16 mouse cellular contexts compared by ENCODE assay signal in genomic region chr1:89086575-89087153, GRCm38 (mm10). TPM values are rescaled to one million over a fixed set of nuclear protein-coding genes. Genes with fewer than 3 reads are reported as not detected.
A peak's percentile ranks its signal among the peaks of the same experiment; 100 is the strongest.
DNase-seq lines count a peak whose midpoint lies in the region; ATAC-seq and TF ChIP-seq lines count a peak whose summit lies in the region.
"Had no signal": no experiment of that assay in that cellular context is flagged by ENCODE, and none has a peak within 500 bp of the region (broad histone marks: within the 10 kb centered on the region; RNA-seq: fewer than 3 reads in every experiment).

No protein-coding gene starts in this region.

- DNase-seq in gastrocnemius, postnatal 14 days: peak; percentile 34
- no peak for DNase-seq in gastrocnemius, postnatal 10 days
- no peak for DNase-seq in midbrain, embryonic 10.5 days (ENCODE audit: low spot score)
- no peak for DNase-seq in midbrain, embryonic 14.5 days
- DNase-seq in hindbrain, postnatal 0 days (ENCODE audit: low spot score): no peak
- DNase-seq in layer of hippocampus, adult 2 months (ENCODE audit: low spot score in 2 of 2): no peak
- no peak for DNase-seq in left cerebral cortex, postnatal 4 days
- DNase-seq: cerebellum, postnatal 10 days; kidney, postnatal 14 days; layer of hippocampus, adult 9-11 months; thymus, adult 18-20 months had no signal

- no peaks in the 10 kb centered on the region for H3K9me3 ChIP-seq in midbrain, embryonic 10.5 days (replicated peaks)
- no peaks in the 10 kb centered on the region for H3K9me3 ChIP-seq in midbrain, embryonic 14.5 days (ENCODE audit: control insufficient read depth, low read length)
- no peaks in the 10 kb centered on the region for H3K9me3 ChIP-seq in embryonic facial prominence, embryonic 13.5 days
- no peaks in the 10 kb centered on the region for H3K9me3 ChIP-seq in hindbrain, postnatal 0 days (ENCODE audit: low read length)
- H3K9me3 ChIP-seq: forebrain, embryonic 10.5 days; midbrain, embryonic 12.5 days had no signal

- intact Hi-C loops in gastrocnemius, postnatal 14 days (cut with DNase I; ENCODE audit: low total_unique reads): loop anchor here (10.0 kb wide), 1 partner anchor 48 kb away; no protein-coding TSS in a partner anchor
- intact Hi-C loops in left cerebral cortex, postnatal 4 days (cut with DNase I): no loop called here

- peaks cover 80% of the 10 kb centered on the region for H3K4me1 ChIP-seq in midbrain, embryonic 10.5 days
- H3K4me1 ChIP-seq in midbrain, embryonic 14.5 days (ENCODE audit: control insufficient read depth, insufficient read depth, low read length): peaks cover 14% of the 10 kb centered on the region
- peaks cover 71% of the 10 kb centered on the region for H3K4me1 ChIP-seq in embryonic facial prominence, embryonic 13.5 days
- 0 out of 2 replicates have a peak, but pooled peaks cover 8% of the 10 kb centered on the region for H3K4me1 ChIP-seq in hindbrain, postnatal 0 days (ENCODE audit: insufficient read depth, low read length)

- no peak overlapping the region for H3K9ac ChIP-seq in midbrain, embryonic 14.5 days (replicated peaks; ENCODE audit: low read length)
- H3K9ac ChIP-seq in embryonic facial prominence, embryonic 13.5 days: peak overlapping the region; percentile 36; the same call in 1 of the 2 replicates
- H3K9ac ChIP-seq in hindbrain, postnatal 0 days (replicated peaks; ENCODE audit: low read length): no peak overlapping the region
- H3K9ac ChIP-seq: liver, embryonic 14.5 days; midbrain, embryonic 12.5 days had no signal

- peaks cover 13% of the 10 kb centered on the region for H3K36me3 ChIP-seq in midbrain, embryonic 10.5 days
- H3K36me3 ChIP-seq in midbrain, embryonic 14.5 days (ENCODE audit: control insufficient read depth, insufficient read depth, low read length): no peaks in the 10 kb centered on the region
- no peaks in the 10 kb centered on the region for H3K36me3 ChIP-seq in embryonic facial prominence, embryonic 13.5 days
- H3K36me3 ChIP-seq in hindbrain, postnatal 0 days (ENCODE audit: insufficient read depth, low read length): no peaks in the 10 kb centered on the region
- H3K36me3 ChIP-seq: midbrain, embryonic 12.5 days had no signal

- no peaks in the 10 kb centered on the region for H3K27me3 ChIP-seq in midbrain, embryonic 10.5 days (ENCODE audit: low read depth, poor library complexity, severe bottlenecking)
- H3K27me3 ChIP-seq in midbrain, embryonic 14.5 days (ENCODE audit: control insufficient read depth, insufficient read depth, low read length): no peaks in the 10 kb centered on the region
- H3K27me3 ChIP-seq in embryonic facial prominence, embryonic 13.5 days: no peaks in the 10 kb centered on the region
- H3K27me3 ChIP-seq in hindbrain, postnatal 0 days (ENCODE audit: insufficient read depth, low read length): no peaks in the 10 kb centered on the region
- H3K27me3 ChIP-seq: midbrain, embryonic 12.5 days had no signal

- ATAC-seq in midbrain, embryonic 14.5 days (ENCODE audit: low FRiP score, low TSS enrichment): no peak
- peak; percentile 39 for ATAC-seq in embryonic facial prominence, embryonic 13.5 days (ENCODE audit: insufficient number of reproducible peaks, insufficient read depth, low FRiP score, low TSS enrichment, low read depth)
- ATAC-seq in hindbrain, postnatal 0 days: 0 out of 2 replicates have a peak, but pooled peaks have one; percentile 25
- ATAC-seq: intestine, postnatal 0 days had no signal

- no peak overlapping the region for H3K4me2 ChIP-seq in midbrain, embryonic 14.5 days (ENCODE audit: low read length)
- H3K4me2 ChIP-seq in embryonic facial prominence, embryonic 13.5 days: no peak overlapping the region
- H3K4me2 ChIP-seq in hindbrain, postnatal 0 days (ENCODE audit: low read depth, low read length): no peak overlapping the region
- H3K4me2 ChIP-seq: midbrain, embryonic 12.5 days had no signal

- 89% methylated on average over 9 of the region's 9 CpGs for WGBS in midbrain, embryonic 10.5 days
- 64% methylated on average over 9 of the region's 9 CpGs for WGBS in midbrain, embryonic 14.5 days
- WGBS in embryonic facial prominence, embryonic 13.5 days: 50% methylated on average over 9 of the region's 9 CpGs
- 44% methylated on average over 9 of the region's 9 CpGs for WGBS in hindbrain, postnatal 0 days

- TF ChIP-seq CTCF in hindbrain, postnatal 0 days (IDR thresholded peaks at IDR 0.05; ENCODE audit: low read depth): no peak
- no peak for TF ChIP-seq CTCF in layer of hippocampus, adult 2 months (conservative IDR thresholded peaks at IDR 0.05)

- no peak overlapping the region for H3K4me3 ChIP-seq in midbrain, embryonic 10.5 days
- H3K4me3 ChIP-seq in midbrain, embryonic 14.5 days (replicated peaks; ENCODE audit: low read depth, low read length): no peak overlapping the region
- no peak overlapping the region for H3K4me3 ChIP-seq in embryonic facial prominence, embryonic 13.5 days
- H3K4me3 ChIP-seq in hindbrain, postnatal 0 days (ENCODE audit: low read length): no peak overlapping the region
- H3K4me3 ChIP-seq in layer of hippocampus, adult 2 months: no peak overlapping the region
- H3K4me3 ChIP-seq: forebrain, embryonic 10.5 days; midbrain, embryonic 12.5 days had no signal

- 0 out of 2 replicates have a peak overlapping the region, but pooled peaks have one; percentile 17 for H3K27ac ChIP-seq in midbrain, embryonic 10.5 days (replicated peaks)
- no peak overlapping the region for H3K27ac ChIP-seq in midbrain, embryonic 14.5 days (replicated peaks; ENCODE audit: low read depth, low read length)
- peak overlapping the region; percentile 16; the same call in 1 of the 2 replicates for H3K27ac ChIP-seq in embryonic facial prominence, embryonic 13.5 days
- no peak overlapping the region for H3K27ac ChIP-seq in hindbrain, postnatal 0 days
- H3K27ac ChIP-seq in layer of hippocampus, adult 2 months: no peak overlapping the region
- H3K27ac ChIP-seq: liver, embryonic 14.5 days; midbrain, embryonic 12.5 days had no signal

RNA-seq across cellular contexts. Expression of gene Sh3bp4, which starts 16.4 kb away (rescaled TPM):
- total RNA-seq in gastrocnemius, postnatal 14 days (2021): 1 to 10 TPM; 5.1 to 6.9 TPM
- 10 to 100 TPM in 1 of 2 experiments, 1 to 10 TPM in 1; 7.3 to 10.3 TPM for total RNA-seq in gastrocnemius, postnatal 10 days (2021)
- 23.8 and 25.1 TPM in 2 replicates for polyA plus RNA-seq in midbrain, embryonic 10.5 days (2016; fragmentation: Nextera tagmentation; extraction: Ambion mirVana)
- 9.7 and 10.6 TPM in 2 replicates for polyA plus RNA-seq in midbrain, embryonic 14.5 days (2014; fragmentation: Nextera tagmentation; extraction: Ambion mirVana)
- polyA plus RNA-seq in embryonic facial prominence, embryonic 13.5 days (2015; fragmentation: Nextera tagmentation; extraction: Ambion mirVana): 24.1 and 26.1 TPM in 2 replicates
- 36.5 and 38.8 TPM in 2 replicates for total RNA-seq in hindbrain, postnatal 0 days (2014; rRNA removed)
- 14.6 and 15.7 TPM in 2 replicates for polyA plus RNA-seq in hindbrain, postnatal 0 days (2015; fragmentation: Nextera tagmentation; extraction: Ambion mirVana)
- total RNA-seq in layer of hippocampus, adult 2 months (2021): 10 to 100 TPM; 21.9 to 24.8 TPM
- total RNA-seq in left cerebral cortex, postnatal 4 days (2021): 10 to 100 TPM; 25.4 to 26.1 TPM

Comparison
In these comparisons a context has a peak if more than half of its experiments do, and no peak if none do; other contexts are left out.
1. H3K27ac ChIP-seq: peak in midbrain, embryonic 10.5 days (single experiment) and embryonic facial prominence, embryonic 13.5 days (single experiment); none in midbrain, embryonic 14.5 days (single experiment), hindbrain, postnatal 0 days (single experiment) and layer of hippocampus, adult 2 months (single experiment).